Mouse (Mus musculus) heart, embryonic 11.5 days (tissue): ENCODE results near the gene Zfp760. TPM values are rescaled to one million over a fixed set of nuclear protein-coding genes. Genes with fewer than 3 reads are reported as not detected.
"Not testable (repeated sequence)": the region's sequence is repeated elsewhere in the genome, so short reads cannot be mapped to it uniquely, and the experiment has no call there.

Source experiments
- ATAC-seq: fragments of 200-750 bp; cut with Nextera tagmentation; replicated peaks from 2 replicates; pipeline ENCODE4 v1.8.0; 2017; ENCODE audit warnings: moderate library complexity; ENCODE audit not compliant: insufficient number of reproducible peaks, low FRiP score, low TSS enrichment
- H3K27ac ChIP-seq: fragments of 300-500 bp; sonication (generic); 2 replicates; pipeline ENCODE4 v1.5.1; 2014; ENCODE audit warnings: mild to moderate bottlenecking, low read depth, low read length
- H3K27me3 ChIP-seq: fragments of 300-500 bp; sonication (generic); 2 replicates; pipeline ENCODE4 v1.6.1; 2014; ENCODE audit warnings: mild to moderate bottlenecking, low read length, mixed read lengths; ENCODE audit not compliant: control insufficient read depth, insufficient read depth
- H3K36me3 ChIP-seq: fragments of 300-500 bp; sonication (generic); 2 replicates; pipeline ENCODE4 v1.6.1; 2014; ENCODE audit warnings: mild to moderate bottlenecking, low read length, moderate library complexity, mixed read lengths; ENCODE audit not compliant: control insufficient read depth, insufficient read depth
- H3K4me1 ChIP-seq: fragments of 300-500 bp; sonication (generic); 2 replicates; pipeline ENCODE4 v1.6.1; 2014; ENCODE audit warnings: low read length; ENCODE audit not compliant: control insufficient read depth, insufficient read depth
- H3K4me2 ChIP-seq: fragments of 300-500 bp; sonication (generic); 2 replicates; pipeline ENCODE4 v1.6.1; 2014; ENCODE audit warnings: mild to moderate bottlenecking, moderate library complexity
- H3K4me3 ChIP-seq: fragments of 300-500 bp; sonication (generic); 2 replicates; pipeline ENCODE4 v1.5.1; 2014; ENCODE audit warnings: low read depth, low read length
- H3K9ac ChIP-seq: fragments of 300-500 bp; sonication (generic); 2 replicates; pipeline ENCODE4 v1.6.1; 2014; ENCODE audit warnings: mild to moderate bottlenecking, low read depth, low read length, moderate library complexity
- H3K9me3 ChIP-seq: fragments of 300-500 bp; sonication (generic); replicated peaks from 2 replicates; pipeline ENCODE4 v1.6.1; 2016; ENCODE audit warnings: low read length; ENCODE audit not compliant: control insufficient read depth
- WGBS: fragments of 180-500 bp; shearing (Covaris S2); extraction: QIAGEN DNeasy Blood & Tissue Kit; methylation state at CpG from one replicate; pipeline ENCODE4 v1.1.7; 2014; ENCODE audit not compliant: insufficient replicate concordance; 5-methylcytosine and 5-hydroxymethylcytosine counted together
- polyA plus RNA-seq: library from polyadenylated mRNA; unstranded; fragments of >200 nt; fragmentation: Nextera tagmentation; extraction: Ambion mirVana; gene quantifications from 2 replicates; pipeline ENCODE4 v1.2.1, GENCODE M21; 2014

Zfp760 gene
- polyA plus RNA-seq: 8.2 and 9.6 TPM in 2 replicates

GRCm38 (mm10) chr17:21707343-21707996 is at the start of gene Zfp760:
Zfp760 (plus strand) TSS chr17:21707741.
- Histone ChIP-seq H3K27me3 (no peaks in the 10 kb centered on the region), H3K27ac (peak within 1 kb of the TSS; percentile 94), H3K4me2 (peak within 1 kb of the TSS; percentile 66), H3K9me3 (no peaks in the 10 kb centered on the region), H3K9ac (peak within 1 kb of the TSS; percentile 83), H3K4me1 (peaks cover 3% of the 10 kb centered on the region; the same call in 1 of the 2 replicates), H3K36me3 (no peaks in the 10 kb centered on the region; the same call in 1 of the 2 replicates), H3K4me3 (peak within 1 kb of the TSS; percentile 66)
- WGBS: 5% methylated on average over 26 of the region's 26 CpGs
- ATAC-seq: peak; percentile 94

- H3K4me2 ChIP-seq: peak overlapping the region; percentile 63
- H3K36me3 ChIP-seq, H3K27me3 ChIP-seq, H3K4me3 ChIP-seq, H3K9me3 ChIP-seq, H3K4me1 ChIP-seq, H3K27ac ChIP-seq, H3K9ac ChIP-seq, ATAC-seq: not testable (repeated sequence)
- WGBS: 6% methylated on average over 1 of the region's 1 CpGs
Observed at GRCm38 (mm10) chr17:21678826-21679225, 28.7 kb upstream of the Zfp760 start.

GRCm38 (mm10) chr17:21679273-21680018 is 28.1 kb upstream of the Zfp760 start:
- Histone ChIP-seq H3K27ac (peak overlapping the region; percentile 71), H3K9ac (peak overlapping the region; percentile 58; the same call in 1 of the 2 replicates), H3K4me3 (peak overlapping the region; percentile 51), H3K9me3 (no peaks in the 10 kb centered on the region), H3K4me1 (no peaks in the 10 kb centered on the region), H3K4me2 (peak overlapping the region; percentile 63), H3K27me3 (no peaks in the 10 kb centered on the region), H3K36me3 (no peaks in the 10 kb centered on the region)
- 4% methylated on average over 9 of the region's 9 CpGs for WGBS
- peak; percentile 100 for ATAC-seq

GRCm38 (mm10) chr17:21680019-21680376 is 27.5 kb upstream of the Zfp760 start:
- ATAC-seq: peak; percentile 89
- not testable (repeated sequence) for H3K27me3 ChIP-seq, H3K4me1 ChIP-seq, H3K9ac ChIP-seq, H3K9me3 ChIP-seq, H3K36me3 ChIP-seq
- WGBS: 1% methylated on average over 10 of the region's 10 CpGs
- peak overlapping the region; percentile 63 for H3K4me2 ChIP-seq
- peak overlapping the region; percentile 71; the same call in 1 of the 2 replicates for H3K27ac ChIP-seq
- peak overlapping the region; percentile 51 for H3K4me3 ChIP-seq

GRCm38 (mm10) chr17:21691560-21691959 is 16.0 kb upstream of the Zfp760 start, which contains the start of gene Gm10226:
Gm10226 (plus strand) TSS chr17:21691860.
- Histone ChIP-seq H3K4me1 (no peaks in the 10 kb centered on the region), H3K4me2 (no peak within 1 kb of the TSS), H3K4me3 (no peak within 1 kb of the TSS), H3K9ac (no peak within 1 kb of the TSS), H3K27ac (no peak within 1 kb of the TSS), H3K36me3 (peaks cover 3% of the 10 kb centered on the region; the same call in 1 of the 2 replicates), H3K9me3 (no peaks in the 10 kb centered on the region), H3K27me3 (no peaks in the 10 kb centered on the region)
- no peak for ATAC-seq
- WGBS: 86% methylated on average over 3 of the region's 3 CpGs

- 82% methylated on average over 3 of the region's 3 CpGs for WGBS
- H3K9me3 ChIP-seq: no peaks in the 10 kb centered on the region
- peaks cover 3% of the 10 kb centered on the region; the same call in 1 of the 2 replicates for H3K36me3 ChIP-seq
- H3K4me2 ChIP-seq: no peak overlapping the region
- H3K9ac ChIP-seq: no peak overlapping the region
- H3K27me3 ChIP-seq: no peaks in the 10 kb centered on the region
- no peak overlapping the region for H3K27ac ChIP-seq
- H3K4me1 ChIP-seq: no peaks in the 10 kb centered on the region
- no peak for ATAC-seq
- no peak overlapping the region for H3K4me3 ChIP-seq
Observed at GRCm38 (mm10) chr17:21693342-21693741, 14.2 kb upstream of the Zfp760 start.

GRCm38 (mm10) chr17:21696073-21696472 is 11.5 kb upstream of the Zfp760 start:
- Histone ChIP-seq H3K9me3 (no peaks in the 10 kb centered on the region), H3K4me2 (no peak overlapping the region), H3K27me3 (no peaks in the 10 kb centered on the region), H3K9ac (no peak overlapping the region), H3K4me3 (no peak overlapping the region), H3K36me3 (peaks cover 3% of the 10 kb centered on the region; the same call in 1 of the 2 replicates), H3K4me1 (no peaks in the 10 kb centered on the region), H3K27ac (no peak overlapping the region)
- no peak for ATAC-seq

- WGBS: 34% methylated on average over 5 of the region's 5 CpGs
- Histone ChIP-seq H3K4me1 (peaks cover 3% of the 10 kb centered on the region; the same call in 1 of the 2 replicates), H3K4me3 (no peak overlapping the region), H3K27ac (peak overlapping the region; percentile 54; the same call in 1 of the 2 replicates), H3K36me3 (no peaks in the 10 kb centered on the region), H3K9ac (no peak overlapping the region), H3K4me2 (peak overlapping the region; percentile 19; the same call in 1 of the 2 replicates), H3K9me3 (no peaks in the 10 kb centered on the region), H3K27me3 (no peaks in the 10 kb centered on the region)
- peak; percentile 87 for ATAC-seq
Observed at GRCm38 (mm10) chr17:21702281-21703240, 5.0 kb upstream of the Zfp760 start.
